Comparison of ENCODE assay signal across 29 mouse cellular contexts in genomic region chr12:76982818-76983471, GRCm38 (mm10). TPM values are rescaled to one million over a fixed set of nuclear protein-coding genes. Genes with fewer than 3 reads are reported as not detected.
DNase-seq lines count a peak whose midpoint lies in the region; ATAC-seq and TF ChIP-seq lines count a peak whose summit lies in the region.
"Had no signal": no experiment of that assay in that cellular context is flagged by ENCODE, and none has a peak within 500 bp of the region (broad histone marks: within the 10 kb centered on the region; RNA-seq: fewer than 3 reads in every experiment).

No protein-coding gene starts in this region.

- H3K4me1 ChIP-seq in intestine, postnatal 0 days (replicated peaks; ENCODE audit: control insufficient read depth, insufficient read depth, low read length) = no peaks in the 10 kb centered on the region
- H3K4me1 ChIP-seq in limb, embryonic 12.5 days (replicated peaks) = peaks cover 24% of the 10 kb centered on the region
- 0 out of 2 replicates have a peak, but pooled peaks cover 4% of the 10 kb centered on the region for H3K4me1 ChIP-seq in neural tube, embryonic 14.5 days (ENCODE audit: control insufficient read depth, insufficient read depth, low read length)
- no peaks in the 10 kb centered on the region; the same call in 1 of the 2 replicates for H3K4me1 ChIP-seq in lung, adult 2 months (ENCODE audit: control insufficient read depth, insufficient read depth, low read length)
- H3K4me1 ChIP-seq in thymus, adult 2 months (replicated peaks; ENCODE audit: control insufficient read depth, insufficient read depth, low read length) = no peaks in the 10 kb centered on the region
- H3K4me1 ChIP-seq in forebrain, embryonic 15.5 days = no peaks in the 10 kb centered on the region
- H3K4me1 ChIP-seq: heart, embryonic 13.5 days; hindbrain, embryonic 15.5 days had no signal

- TF ChIP-seq POLR2A in lung, adult 2 months (IDR thresholded peaks at IDR 0.05; ENCODE audit: borderline replicate concordance, extremely low read depth, low read depth, low read length) = no peak
- TF ChIP-seq POLR2A in thymus, adult 2 months (IDR thresholded peaks at IDR 0.05; ENCODE audit: control insufficient read depth, extremely low read depth, insufficient read depth, low read length, poor library complexity) = no peak

- H3K27me3 ChIP-seq in intestine, postnatal 0 days (replicated peaks; ENCODE audit: control insufficient read depth, insufficient read depth, low read length) = no peaks in the 10 kb centered on the region
- H3K27me3 ChIP-seq in limb, embryonic 12.5 days = no peaks in the 10 kb centered on the region
- H3K27me3 ChIP-seq in neural tube, embryonic 14.5 days (ENCODE audit: control insufficient read depth, insufficient read depth, low read length) = no peaks in the 10 kb centered on the region
- no peaks in the 10 kb centered on the region for H3K27me3 ChIP-seq in thymus, adult 2 months (ENCODE audit: control insufficient read depth, insufficient read depth, low read length)
- H3K27me3 ChIP-seq in forebrain, embryonic 15.5 days = no peaks in the 10 kb centered on the region
- H3K27me3 ChIP-seq: heart, embryonic 13.5 days; hindbrain, embryonic 15.5 days had no signal

- H3K4me3 ChIP-seq in intestine, postnatal 0 days (ENCODE audit: low read depth, low read length) = no peak overlapping the region
- H3K4me3 ChIP-seq in limb, embryonic 12.5 days (replicated peaks) = no peak overlapping the region
- no peak overlapping the region for H3K4me3 ChIP-seq in neural tube, embryonic 14.5 days (ENCODE audit: low read depth, low read length)
- no peak overlapping the region for H3K4me3 ChIP-seq in lung, adult 2 months (replicated peaks; ENCODE audit: extremely low read depth, low read depth, low read length)
- no peak overlapping the region for H3K4me3 ChIP-seq in thymus, adult 2 months (ENCODE audit: control insufficient read depth, insufficient read depth, low read length)
- H3K4me3 ChIP-seq in forebrain, embryonic 15.5 days = no peak overlapping the region
- H3K4me3 ChIP-seq: erythroblast, embryonic 14.5 days; heart, adult 2 months; heart, embryonic 13.5 days; hindbrain, embryonic 15.5 days had no signal

- ATAC-seq in intestine, postnatal 0 days = peak; percentile 89
- ATAC-seq in limb, embryonic 12.5 days (ENCODE audit: insufficient number of reproducible peaks, insufficient read depth, low FRiP score, low TSS enrichment, low read depth) = peak; percentile 49; the same call in 1 of the 2 replicates
- peak; percentile 51; the same call in 1 of the 2 replicates for ATAC-seq in neural tube, embryonic 14.5 days (ENCODE audit: low read depth)
- ATAC-seq in forebrain, embryonic 15.5 days (replicated peaks) = no peak
- ATAC-seq: activated CD4-positive, CD25-positive, alpha-beta regulatory T cell, adult 4 months; forebrain, postnatal 0 days; inflammation-experienced regulatory T-cells, adult 6 months; midbrain, embryonic 16.5 days had no signal

- peak overlapping the region; percentile 21 for H3K4me2 ChIP-seq in intestine, postnatal 0 days (replicated peaks; ENCODE audit: low read depth)
- peak overlapping the region; percentile 4 for H3K4me2 ChIP-seq in limb, embryonic 12.5 days
- no peak overlapping the region for H3K4me2 ChIP-seq in neural tube, embryonic 14.5 days (ENCODE audit: low read depth, low read length)
- no peak overlapping the region for H3K4me2 ChIP-seq in forebrain, embryonic 15.5 days (replicated peaks)
- H3K4me2 ChIP-seq: heart, embryonic 13.5 days; hindbrain, embryonic 15.5 days; lung, embryonic 14.5 days; midbrain, embryonic 11.5 days had no signal

- no peak overlapping the region for H3K9ac ChIP-seq in intestine, postnatal 0 days (ENCODE audit: low read depth, low read length)
- H3K9ac ChIP-seq in limb, embryonic 12.5 days (replicated peaks) = no peak overlapping the region
- no peak overlapping the region for H3K9ac ChIP-seq in neural tube, embryonic 14.5 days (replicated peaks; ENCODE audit: low read depth, low read length)
- no peak overlapping the region for H3K9ac ChIP-seq in forebrain, embryonic 15.5 days (replicated peaks)
- H3K9ac ChIP-seq: forebrain, postnatal 0 days; heart, embryonic 13.5 days; hindbrain, embryonic 15.5 days; liver, embryonic 14.5 days; lung, embryonic 14.5 days had no signal

- no peaks in the 10 kb centered on the region for H3K36me3 ChIP-seq in intestine, postnatal 0 days (ENCODE audit: control insufficient read depth, insufficient read depth)
- no peaks in the 10 kb centered on the region for H3K36me3 ChIP-seq in limb, embryonic 12.5 days
- H3K36me3 ChIP-seq in neural tube, embryonic 14.5 days (ENCODE audit: control insufficient read depth, insufficient read depth, low read length) = no peaks in the 10 kb centered on the region
- H3K36me3 ChIP-seq in thymus, adult 2 months (ENCODE audit: control insufficient read depth, insufficient read depth, low read length) = no peaks in the 10 kb centered on the region
- no peaks in the 10 kb centered on the region for H3K36me3 ChIP-seq in forebrain, embryonic 15.5 days
- H3K36me3 ChIP-seq: heart, embryonic 13.5 days; hindbrain, embryonic 15.5 days had no signal

- no peak for DNase-seq in lung, adult 2 months
- no peak for DNase-seq in thymus, adult 2 months
- DNase-seq in spleen, postnatal 10 days (ENCODE audit: low spot score in 2 of 2) = no peak
- DNase-seq: adrenal gland, adult 8-10 months; B cell, adult 2 months; cerebellum, adult 2 months; cerebellum, postnatal 14 days; forebrain, postnatal 0 days; heart, adult 2 months; heart, postnatal 10 days; kidney, adult 9 months; kidney, postnatal 10 days; layer of hippocampus, adult 9-11 months; liver; lung, embryonic 14.5 days; right cerebral cortex, postnatal 4 days; thymus, postnatal 14 days had no signal

- peak; percentile 54 for TF ChIP-seq CTCF in intestine, postnatal 0 days (IDR thresholded peaks at IDR 0.05; ENCODE audit: low read depth)
- no peak for TF ChIP-seq CTCF in lung, adult 2 months (IDR thresholded peaks at IDR 0.05; ENCODE audit: insufficient read depth, low read length)
- no peak for TF ChIP-seq CTCF in thymus, adult 2 months (IDR thresholded peaks at IDR 0.05; ENCODE audit: borderline replicate concordance, control insufficient read depth, extremely low read depth, insufficient read depth, low read length, poor library complexity)

- peak overlapping the region; percentile 64 for H3K27ac ChIP-seq in intestine, postnatal 0 days (ENCODE audit: low read depth, low read length)
- H3K27ac ChIP-seq in limb, embryonic 12.5 days = no peak overlapping the region
- no peak overlapping the region for H3K27ac ChIP-seq in neural tube, embryonic 14.5 days (ENCODE audit: low read depth, low read length)
- H3K27ac ChIP-seq in thymus, adult 2 months (ENCODE audit: control insufficient read depth, insufficient read depth, low read length) = no peak overlapping the region
- H3K27ac ChIP-seq in forebrain, embryonic 15.5 days (replicated peaks) = no peak overlapping the region
- H3K27ac ChIP-seq: heart, adult 2 months; heart, embryonic 13.5 days; hindbrain, embryonic 15.5 days; liver, embryonic 14.5 days had no signal

- 25% methylated on average over 16 of the region's 16 CpGs for WGBS in intestine, postnatal 0 days
- 30% methylated on average over 16 of the region's 16 CpGs for WGBS in limb, embryonic 12.5 days
- WGBS in neural tube, embryonic 14.5 days = 33% methylated on average over 16 of the region's 16 CpGs
- 73% methylated on average over 16 of the region's 16 CpGs for WGBS in lung, adult 2 months
- 93% methylated on average over 16 of the region's 16 CpGs for WGBS in thymus, adult 2 months
- WGBS in forebrain, embryonic 15.5 days = 85% methylated on average over 16 of the region's 16 CpGs

- no peaks in the 10 kb centered on the region for H3K9me3 ChIP-seq in intestine, postnatal 0 days (ENCODE audit: control insufficient read depth)
- no peaks in the 10 kb centered on the region for H3K9me3 ChIP-seq in limb, embryonic 12.5 days
- no peaks in the 10 kb centered on the region for H3K9me3 ChIP-seq in neural tube, embryonic 14.5 days (ENCODE audit: control insufficient read depth, low read length)
- H3K9me3 ChIP-seq in forebrain, embryonic 15.5 days = no peaks in the 10 kb centered on the region
- H3K9me3 ChIP-seq: heart, embryonic 13.5 days; hindbrain, embryonic 15.5 days had no signal

RNA-seq across cellular contexts. Expression of gene Max, which starts 20.9 kb away (rescaled TPM):
- polyA plus RNA-seq in intestine, postnatal 0 days (2015; fragmentation: Nextera tagmentation; extraction: Ambion mirVana) = 24.7 and 27.7 TPM in 2 replicates
- 14.0 and 15.2 TPM in 2 replicates for polyA plus RNA-seq in limb, embryonic 12.5 days (2016; fragmentation: Nextera tagmentation; extraction: Ambion mirVana)
- 27.2 and 64.9 TPM in 2 replicates for polyA plus RNA-seq in neural tube, embryonic 14.5 days (2014; fragmentation: Nextera tagmentation; extraction: Ambion mirVana)
- polyA plus RNA-seq in lung, adult 2 months (2012; rRNA removed) = 35.1 and 37.7 TPM in 2 replicates
- polyA plus RNA-seq in thymus, adult 2 months (2012; rRNA removed) = 54.9 and 56.1 TPM in 2 replicates
- 19.4 and 21.1 TPM in 2 replicates for polyA plus RNA-seq in forebrain, embryonic 15.5 days (2015; fragmentation: Nextera tagmentation; extraction: Ambion mirVana)

Comparison
In these comparisons a context has a peak if more than half of its experiments do, and no peak if none do; other contexts are left out.
1. H3K4me2 ChIP-seq: peak in intestine, postnatal 0 days (single experiment) and limb, embryonic 12.5 days (single experiment); none in neural tube, embryonic 14.5 days (single experiment) and forebrain, embryonic 15.5 days (single experiment).